ENCODE assay signal across 12 mouse cellular contexts in the genomic region with DNA sequence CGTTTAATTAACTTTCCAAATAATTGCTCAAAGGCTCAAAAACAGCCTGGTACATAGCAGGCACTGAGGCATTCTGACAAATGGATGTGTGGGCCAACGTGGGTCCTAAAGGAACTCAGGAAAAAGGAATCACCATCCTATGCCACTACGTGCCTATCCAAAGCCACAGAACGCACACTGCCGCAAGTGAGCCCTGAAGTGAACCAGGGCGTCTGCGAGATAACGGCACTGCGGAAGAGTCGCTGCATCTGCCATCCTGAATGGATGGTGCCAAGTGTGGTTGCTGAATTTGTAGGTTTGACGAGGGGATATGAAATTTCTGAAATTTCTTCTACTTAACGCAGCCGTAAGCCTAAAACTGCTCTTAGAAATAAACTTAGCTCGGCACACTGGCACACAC. TPM values are rescaled to one million over a fixed set of nuclear protein-coding genes. Genes with fewer than 3 reads are reported as not detected.
DNase-seq lines count a peak whose midpoint lies in the region; ATAC-seq and TF ChIP-seq lines count a peak whose summit lies in the region.
"Had no signal": no experiment of that assay in that cellular context is flagged by ENCODE, and none has a peak within 500 bp of the region (broad histone marks: within the 10 kb centered on the region; RNA-seq: fewer than 3 reads in every experiment).

No protein-coding gene starts in this region.

- H3K27me3 ChIP-seq in limb, embryonic 15.5 days, result no peaks in the 10 kb centered on the region
- H3K27me3 ChIP-seq in limb, embryonic 10.5 days (ENCODE audit: low read depth, poor library complexity, severe bottlenecking), result no peaks in the 10 kb centered on the region
- H3K27me3 ChIP-seq in embryonic facial prominence, embryonic 12.5 days, result no peaks in the 10 kb centered on the region
- H3K27me3 ChIP-seq in midbrain, embryonic 15.5 days (replicated peaks), result no peaks in the 10 kb centered on the region
- H3K27me3 ChIP-seq: liver, embryonic 13.5 days had no signal

- no peak overlapping the region for H3K9ac ChIP-seq in limb, embryonic 15.5 days
- H3K9ac ChIP-seq in embryonic facial prominence, embryonic 12.5 days, result no peak overlapping the region
- H3K9ac ChIP-seq in midbrain, embryonic 15.5 days, result no peak overlapping the region
- H3K9ac ChIP-seq: liver, embryonic 13.5 days had no signal

- 80% methylated on average over 14 of the region's 14 CpGs for WGBS in limb, embryonic 15.5 days
- WGBS in limb, embryonic 10.5 days, result 89% methylated on average over 14 of the region's 14 CpGs
- WGBS in embryonic facial prominence, embryonic 12.5 days, result 84% methylated on average over 14 of the region's 14 CpGs
- WGBS in midbrain, embryonic 15.5 days, result 80% methylated on average over 14 of the region's 14 CpGs

- H3K4me3 ChIP-seq in limb, embryonic 15.5 days, result no peak overlapping the region
- no peak overlapping the region for H3K4me3 ChIP-seq in limb, embryonic 10.5 days
- no peak overlapping the region for H3K4me3 ChIP-seq in embryonic facial prominence, embryonic 12.5 days
- no peak overlapping the region for H3K4me3 ChIP-seq in midbrain, embryonic 15.5 days
- H3K4me3 ChIP-seq in gastrocnemius, adult 2 months, result no peak overlapping the region
- H3K4me3 ChIP-seq: liver, embryonic 13.5 days had no signal

- peaks cover 10% of the 10 kb centered on the region for H3K4me1 ChIP-seq in limb, embryonic 15.5 days
- H3K4me1 ChIP-seq in limb, embryonic 10.5 days, result no peaks in the 10 kb centered on the region
- peaks cover 16% of the 10 kb centered on the region; the same call in 1 of the 2 replicates for H3K4me1 ChIP-seq in embryonic facial prominence, embryonic 12.5 days
- peaks cover 20% of the 10 kb centered on the region for H3K4me1 ChIP-seq in midbrain, embryonic 15.5 days

- H3K4me2 ChIP-seq in limb, embryonic 15.5 days, result no peak overlapping the region
- H3K4me2 ChIP-seq in embryonic facial prominence, embryonic 12.5 days (replicated peaks), result no peak overlapping the region
- H3K4me2 ChIP-seq in midbrain, embryonic 15.5 days, result no peak overlapping the region
- H3K4me2 ChIP-seq: liver, embryonic 13.5 days had no signal

- TF ChIP-seq CTCF in gastrocnemius, adult 2 months (IDR thresholded peaks at IDR 0.05), result no peak

- 0 out of 2 replicates have a peak overlapping the region, but pooled peaks have one; percentile 27 for H3K27ac ChIP-seq in limb, embryonic 15.5 days
- no peak overlapping the region for H3K27ac ChIP-seq in limb, embryonic 10.5 days
- 0 out of 2 replicates have a peak overlapping the region, but pooled peaks have one; percentile 74 for H3K27ac ChIP-seq in embryonic facial prominence, embryonic 12.5 days
- peak overlapping the region; percentile 70 for H3K27ac ChIP-seq in midbrain, embryonic 15.5 days
- no peak overlapping the region for H3K27ac ChIP-seq in gastrocnemius, adult 2 months
- H3K27ac ChIP-seq: liver, embryonic 13.5 days had no signal

- DNase-seq in cerebellum, postnatal 25 days, result peak; percentile 16 to 39
- no peak for DNase-seq in limb, embryonic 10.5 days (ENCODE audit: low spot score)
- DNase-seq in thymus, postnatal 4 days, result no peak
- no peak for DNase-seq in gastrocnemius, adult 2 months
- DNase-seq: cerebellum, adult 18-20 months; heart, adult 18-20 months; liver, embryonic 13.5 days; right cerebral cortex, postnatal 4 days had no signal

- no peaks in the 10 kb centered on the region for H3K9me3 ChIP-seq in limb, embryonic 15.5 days
- no peaks in the 10 kb centered on the region for H3K9me3 ChIP-seq in limb, embryonic 10.5 days (replicated peaks)
- H3K9me3 ChIP-seq in embryonic facial prominence, embryonic 12.5 days, result no peaks in the 10 kb centered on the region
- no peaks in the 10 kb centered on the region for H3K9me3 ChIP-seq in midbrain, embryonic 15.5 days
- H3K9me3 ChIP-seq: liver, embryonic 13.5 days had no signal

- H3K36me3 ChIP-seq in limb, embryonic 15.5 days, result no peaks in the 10 kb centered on the region
- H3K36me3 ChIP-seq in limb, embryonic 10.5 days, result no peaks in the 10 kb centered on the region
- no peaks in the 10 kb centered on the region for H3K36me3 ChIP-seq in embryonic facial prominence, embryonic 12.5 days
- H3K36me3 ChIP-seq in midbrain, embryonic 15.5 days (replicated peaks), result no peaks in the 10 kb centered on the region
- H3K36me3 ChIP-seq: liver, embryonic 13.5 days had no signal

- no peak for ATAC-seq in cerebellum, adult (ENCODE audit: insufficient number of reproducible peaks, low FRiP score, low TSS enrichment)
- no peak for ATAC-seq in limb, embryonic 15.5 days (ENCODE audit: insufficient number of reproducible peaks, low FRiP score, low TSS enrichment, low read depth)
- ATAC-seq in embryonic facial prominence, embryonic 12.5 days (ENCODE audit: insufficient number of reproducible peaks, insufficient read depth, low FRiP score, low TSS enrichment), result no peak
- ATAC-seq in midbrain, embryonic 15.5 days (replicated peaks), result 0 out of 2 replicates have a peak, but pooled peaks have one; percentile 21

- intact Hi-C loops in gastrocnemius, adult 2 months (cut with DNase I), result no loop called here

RNA-seq across cellular contexts. Expression of a gene that starts 54.6 kb away (rescaled TPM):
- 1.5 and 1.8 TPM in 2 replicates for polyA plus RNA-seq in limb, embryonic 15.5 days (2015; fragmentation: Nextera tagmentation; extraction: Ambion mirVana)
- polyA plus RNA-seq in limb, embryonic 10.5 days (2016; fragmentation: Nextera tagmentation; extraction: Ambion mirVana), result 1.0 and 1.3 TPM in 2 replicates
- polyA plus RNA-seq in embryonic facial prominence, embryonic 12.5 days (2016; fragmentation: Nextera tagmentation; extraction: Ambion mirVana), result 2.6 and 3.7 TPM in 2 replicates
- polyA plus RNA-seq in midbrain, embryonic 15.5 days (2015; fragmentation: Nextera tagmentation; extraction: Ambion mirVana), result 5.9 and 6.1 TPM in 2 replicates
- total RNA-seq in gastrocnemius, adult 2 months (2021), result 1 to 10 TPM; 2.1 to 4.2 TPM

Comparison
In these comparisons a context has a peak if more than half of its experiments do, and no peak if none do; other contexts are left out.
1. H3K27ac ChIP-seq: peak in limb, embryonic 15.5 days (single experiment), embryonic facial prominence, embryonic 12.5 days (single experiment) and midbrain, embryonic 15.5 days (single experiment); none in limb, embryonic 10.5 days (single experiment) and gastrocnemius, adult 2 months (single experiment).
2. DNase-seq: peak in cerebellum, postnatal 25 days (2 of 2); none in limb, embryonic 10.5 days (single experiment), thymus, postnatal 4 days (single experiment) and gastrocnemius, adult 2 months (single experiment).